Mouse (Mus musculus) thymus, adult 2 months (tissue): Measurements from ENCODE around the gene Timm44. TPM values are rescaled to one million over a fixed set of nuclear protein-coding genes. Genes with fewer than 3 reads are reported as not detected.

ENCODE experiments used
- DNase-seq: peaks from one replicate; pipeline ENCODE4 v3.0.0; 2021
- H3K27ac ChIP-seq: fragments of 200-500 bp; 2 replicates; pipeline ENCODE4 v1.5.1; 2012; ENCODE audit warnings: low read length, control low read depth; ENCODE audit not compliant: control insufficient read depth, insufficient read depth
- H3K27me3 ChIP-seq: fragments of 200-500 bp; 2 replicates; pipeline ENCODE4 v1.6.1; 2012; ENCODE audit warnings: mild to moderate bottlenecking, low read length, moderate library complexity, mixed read lengths; ENCODE audit not compliant: control insufficient read depth, insufficient read depth
- H3K36me3 ChIP-seq: fragments of 200-500 bp; 2 replicates; pipeline ENCODE4 v1.6.1; 2012; ENCODE audit warnings: mild to moderate bottlenecking, low read length, moderate library complexity; ENCODE audit not compliant: control insufficient read depth, insufficient read depth
- H3K4me1 ChIP-seq: fragments of 200-500 bp; replicated peaks from 2 replicates; pipeline ENCODE4 v1.6.1; 2012; ENCODE audit warnings: low read length; ENCODE audit not compliant: control insufficient read depth, insufficient read depth
- H3K4me3 ChIP-seq: fragments of 200-500 bp; 2 replicates; pipeline ENCODE4 v1.5.1; 2012; ENCODE audit warnings: mild to moderate bottlenecking, low read length, control low read depth, moderate library complexity; ENCODE audit not compliant: control insufficient read depth, insufficient read depth
- CTCF ChIP-seq: fragments of 200-500 bp; IDR thresholded peaks from 2 replicates; pipeline ENCODE4 v1.5.1; 2012; ENCODE audit warnings: mild to moderate bottlenecking, control low read depth, low read length, moderate library complexity, borderline replicate concordance; ENCODE audit not compliant: control insufficient read depth, poor library complexity, insufficient read depth; ENCODE audit errors: extremely low read depth
- POLR2A ChIP-seq: fragments of 200-500 bp; IDR thresholded peaks from 2 replicates; pipeline ENCODE4 v1.6.1; 2012; ENCODE audit warnings: mild to moderate bottlenecking, low read length, control low read depth, moderate library complexity; ENCODE audit not compliant: control insufficient read depth, poor library complexity, insufficient read depth; ENCODE audit errors: extremely low read depth
- WGBS: fragments of 180-500 bp; shearing (Covaris S2); methylation state at CpG from one replicate; pipeline ENCODE4 v1.1.7; 2018; 5-methylcytosine and 5-hydroxymethylcytosine counted together
- polyA plus RNA-seq: library from polyadenylated mRNA; depleted of rRNA; stranded (reverse); fragments of >200 nt; gene quantifications from 2 replicates; pipeline ENCODE4 v1.2.3, GENCODE M21; 2012; rRNA removed

Timm44 gene
- polyA plus RNA-seq = 84.4 and 88.0 TPM in 2 replicates

DNA sequence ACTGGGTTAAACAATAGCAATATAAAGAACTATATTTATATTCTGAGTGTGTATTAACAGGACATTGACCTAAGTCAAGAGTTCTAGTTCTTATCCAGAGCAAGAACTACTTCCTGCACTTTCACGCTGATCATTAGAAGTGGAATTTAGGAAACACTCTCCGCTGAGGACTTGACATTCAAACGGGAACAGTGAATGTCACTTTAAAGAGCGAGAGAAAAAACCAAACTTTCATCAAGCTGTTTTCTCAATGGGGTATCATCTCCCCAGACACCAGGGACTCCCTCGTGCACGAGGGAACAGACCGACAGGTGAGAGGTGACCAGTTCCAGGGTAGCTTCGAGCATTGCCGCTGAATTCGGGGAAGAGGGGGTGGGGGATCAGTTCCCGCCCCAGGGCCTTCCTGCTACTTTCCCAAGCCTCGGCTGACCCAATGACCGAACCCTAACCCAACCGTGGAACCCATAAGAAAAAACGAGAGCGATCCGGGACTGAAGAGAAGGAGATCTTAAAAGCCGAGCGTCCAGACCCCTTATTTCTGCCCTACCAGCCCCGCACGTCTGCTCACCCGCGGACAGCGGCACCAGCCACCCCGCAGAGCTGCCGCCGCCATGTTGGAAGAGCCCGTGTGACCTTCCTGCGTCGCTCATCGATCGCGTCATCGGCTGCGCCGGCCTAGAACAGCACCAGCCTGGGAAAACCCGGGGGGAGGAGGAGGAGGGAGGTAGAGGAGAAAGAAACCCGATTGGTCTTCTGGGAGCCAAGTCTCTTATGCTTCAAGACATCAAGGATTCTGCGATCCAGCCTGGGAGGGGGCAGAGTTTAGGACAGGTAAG lies at the start of gene Timm44:
Gene Timm44, minus strand, starts transcription at position 639 of the 836 bp plus-strand sequence.
- H3K36me3 ChIP-seq = no peaks in the 10 kb centered on the region; the same call in 1 of the 2 replicates
- peak; percentile 95 for DNase-seq
- under 1% methylated on average over 39 of the region's 39 CpGs for WGBS
- peak within 1 kb of the TSS; percentile 77 for H3K4me3 ChIP-seq
- peak within 1 kb of the TSS; percentile 28; the same call in 1 of the 2 replicates for H3K27ac ChIP-seq
- no peaks in the 10 kb centered on the region for H3K27me3 ChIP-seq
- TF ChIP-seq POLR2A (peak; percentile 68; the same call in 1 of the 2 replicates), CTCF (no peak)
- peaks cover 5% of the 10 kb centered on the region for H3K4me1 ChIP-seq

DNA sequence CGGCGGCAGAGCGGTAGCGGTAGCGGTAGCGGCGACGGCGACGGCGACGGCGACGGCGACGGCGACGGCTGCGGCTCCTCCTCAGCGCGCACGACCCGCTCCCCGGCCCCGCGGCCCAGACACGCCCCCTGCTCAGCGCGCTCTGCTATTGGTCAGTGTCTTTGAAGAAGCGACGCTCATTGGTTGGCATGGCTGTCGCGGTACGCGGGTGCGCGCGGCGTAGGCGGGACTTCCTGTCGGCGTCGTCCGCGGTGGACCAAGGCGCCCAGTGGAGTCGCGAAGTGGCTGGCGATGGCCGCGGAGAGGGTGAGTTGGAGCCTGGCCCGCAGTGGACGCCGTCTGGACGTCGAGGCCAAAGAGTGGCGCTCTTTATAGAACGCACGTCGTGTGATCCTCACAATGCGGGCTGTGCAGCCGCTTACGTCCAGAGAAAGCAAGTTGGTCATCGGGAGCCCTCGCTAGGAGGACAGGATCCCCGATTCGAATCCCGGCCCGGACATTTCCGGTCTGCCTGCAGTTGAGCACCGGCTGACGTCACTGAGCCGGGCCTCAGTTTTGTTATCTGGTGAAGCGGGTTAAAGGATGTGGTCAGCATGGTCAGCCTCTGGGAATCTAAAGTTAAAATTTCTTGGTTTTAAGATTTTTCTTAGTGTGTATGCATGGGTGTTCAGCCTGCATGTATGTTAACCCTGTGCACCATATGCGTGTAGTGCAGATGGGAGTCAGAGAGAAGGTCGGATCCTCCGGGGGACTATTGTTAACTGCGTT lies 49.5 kb upstream of the Timm44 start, which contains the start of the genes Ccl25 and Elavl1:
Gene Ccl25, plus strand, starts transcription at position 228 of the 768 bp plus-strand sequence.
Gene Elavl1, minus strand, starts transcription at position 431 of the 768 bp plus-strand sequence.
- Histone ChIP-seq H3K36me3 (peaks cover 6% of the 10 kb centered on the region), H3K4me1 (peaks cover 11% of the 10 kb centered on the region), H3K27ac (no peak within 1 kb of the TSS), H3K4me3 (peak within 1 kb of the TSS; percentile 83), H3K27me3 (no peaks in the 10 kb centered on the region)
- peak; percentile 45 for TF ChIP-seq POLR2A
- TF ChIP-seq CTCF = no peak
- WGBS = under 1% methylated on average over 78 of the region's 78 CpGs
- peak; percentile 96 for DNase-seq

DNA sequence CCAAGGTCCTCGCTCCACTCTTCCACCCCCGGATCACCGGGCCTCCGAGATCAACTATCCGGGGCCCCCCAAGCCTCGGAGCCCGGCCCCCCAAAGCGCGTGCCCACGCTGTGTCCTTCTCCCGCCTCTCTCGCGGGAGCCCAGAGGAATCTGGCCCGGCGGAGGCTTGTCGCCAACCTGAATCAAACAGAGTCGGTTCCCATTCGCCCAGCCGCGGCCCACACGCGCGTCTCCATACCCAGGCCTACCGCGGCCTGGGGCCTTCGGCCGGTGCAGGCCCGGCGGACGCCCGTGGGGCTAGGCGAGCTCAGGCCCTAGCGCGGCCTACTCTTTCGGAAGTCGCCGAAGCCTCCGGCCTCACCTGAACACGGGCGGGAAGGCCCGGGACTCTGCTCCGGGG lies 48.8 kb upstream of the Timm44 start:
- Histone ChIP-seq H3K27ac (no peak overlapping the region), H3K4me1 (peaks cover 11% of the 10 kb centered on the region), H3K4me3 (peak overlapping the region; percentile 83), H3K36me3 (peaks cover 6% of the 10 kb centered on the region), H3K27me3 (no peaks in the 10 kb centered on the region)
- DNase-seq = no peak
- TF ChIP-seq POLR2A (no peak), CTCF (no peak)
- WGBS = under 1% methylated on average over 42 of the region's 42 CpGs

DNA sequence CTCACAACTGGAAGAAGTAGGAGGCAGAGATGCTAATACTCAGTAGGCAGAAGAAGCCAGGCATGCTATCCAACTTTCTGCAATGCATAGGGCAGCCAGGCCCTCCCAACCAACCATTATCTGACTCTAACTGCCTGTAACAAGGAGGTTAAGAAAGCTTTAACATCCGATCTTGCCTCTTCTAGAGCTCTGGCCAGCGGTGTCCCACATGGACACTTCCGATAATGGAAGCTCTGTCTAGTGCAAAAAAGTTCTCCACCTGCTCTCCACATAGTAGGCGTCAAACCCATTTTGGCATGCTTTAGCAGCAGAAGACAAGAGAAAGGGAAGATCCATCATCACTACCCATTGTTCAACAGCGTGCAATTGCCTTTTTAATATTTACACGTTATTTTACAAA lies 48.2 kb upstream of the Timm44 start:
- no peak for TF ChIP-seq POLR2A
- TF ChIP-seq CTCF = no peak
- H3K36me3 ChIP-seq = peaks cover 6% of the 10 kb centered on the region
- peak overlapping the region; percentile 4; the same call in 1 of the 2 replicates for H3K4me3 ChIP-seq
- no peak overlapping the region for H3K27ac ChIP-seq
- H3K4me1 ChIP-seq = peaks cover 11% of the 10 kb centered on the region
- 1% methylated on average over 6 of the region's 6 CpGs for WGBS
- DNase-seq = no peak
- no peaks in the 10 kb centered on the region for H3K27me3 ChIP-seq

DNA sequence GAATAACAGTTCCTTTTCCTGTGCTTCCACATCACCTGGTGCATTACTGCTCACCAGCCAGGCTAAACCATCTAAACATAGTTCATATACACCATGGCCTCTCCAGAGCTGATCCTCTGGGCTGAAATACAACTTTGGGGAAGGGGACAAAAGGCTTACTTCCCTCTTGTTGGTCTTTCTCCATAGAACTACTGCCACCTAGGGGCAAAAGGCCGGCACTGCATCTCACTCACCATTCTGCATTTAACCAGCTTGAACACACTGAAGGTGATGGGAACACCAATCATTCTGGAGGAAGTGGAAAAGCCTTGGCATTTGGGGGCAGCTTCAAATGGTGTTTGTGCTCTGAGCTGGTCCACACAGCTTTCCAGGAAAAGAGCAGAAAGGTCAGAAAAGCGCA lies 46.8 kb upstream of the Timm44 start:
- Histone ChIP-seq H3K4me3 (no peak overlapping the region), H3K36me3 (peaks cover 6% of the 10 kb centered on the region; the same call in 1 of the 2 replicates), H3K4me1 (peaks cover 11% of the 10 kb centered on the region), H3K27me3 (no peaks in the 10 kb centered on the region), H3K27ac (no peak overlapping the region)
- peak; percentile 87 for DNase-seq
- no peak for TF ChIP-seq CTCF
- no peak for TF ChIP-seq POLR2A
- 44% methylated on average over 2 of the region's 2 CpGs for WGBS

DNA sequence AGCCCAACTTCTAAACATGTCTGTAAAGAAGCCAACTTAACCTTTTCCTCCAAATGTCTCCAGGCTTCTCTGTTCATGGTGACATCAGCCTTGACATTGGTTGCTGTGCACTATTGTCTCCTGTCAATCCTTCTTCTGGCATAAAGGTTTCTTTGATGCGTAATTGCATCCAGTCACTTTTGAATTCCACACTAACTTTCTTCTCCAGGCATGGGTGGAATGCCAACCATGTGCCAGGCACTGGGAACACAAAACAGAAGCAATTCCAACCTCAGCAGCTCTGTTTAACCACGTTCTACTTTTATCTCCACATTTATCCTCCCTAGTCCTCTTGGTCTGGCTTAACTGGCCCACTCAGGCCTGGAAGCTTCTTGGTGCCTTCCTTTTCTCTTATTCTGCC lies 45.3 kb upstream of the Timm44 start:
- TF ChIP-seq CTCF = no peak
- no peak for TF ChIP-seq POLR2A
- Histone ChIP-seq H3K27ac (no peak overlapping the region), H3K36me3 (peaks cover 6% of the 10 kb centered on the region; the same call in 1 of the 2 replicates), H3K27me3 (no peaks in the 10 kb centered on the region), H3K4me1 (peaks cover 11% of the 10 kb centered on the region), H3K4me3 (no peak overlapping the region)
- WGBS = 84% methylated on average over 2 of the region's 2 CpGs
- no peak for DNase-seq
